Mouse (Mus musculus) c-Kit-positive CD71-positive TER-119-negative erythroid progenitor cells, embryonic 14.5 days (primary cell): ENCODE measurements around the gene Acadsb.

ENCODE experiments used
- DNase-seq: peaks from one replicate; pipeline ENCODE4 v3.0.0-alpha.2; 2013; ENCODE audit warnings: low read depth

Acadsb gene

GRCm38 (mm10) chr7:131465735-131466134 is 55.3 kb downstream of the Acadsb start:
- no peak for DNase-seq

GRCm38 (mm10) chr7:131467312-131467711 is 56.9 kb downstream of the Acadsb start:
- DNase-seq = no peak

- DNase-seq = no peak
Measured at GRCm38 (mm10) chr7:131469506-131469905, 59.1 kb downstream of the Acadsb start.

GRCm38 (mm10) chr7:131471551-131471950 is 61.1 kb downstream of the Acadsb start:
- no peak for DNase-seq

- DNase-seq = no peak
Measured at GRCm38 (mm10) chr7:131477140-131477539, 66.7 kb downstream of the Acadsb start.

GRCm38 (mm10) chr7:131478403-131478802 is 68.0 kb downstream of the Acadsb start:
- DNase-seq = no peak
